Mouse (Mus musculus) ES-Bruce4 (cell line): ENCODE data around the gene Pde10a.

ENCODE experiments used
- CTCF ChIP-seq: IDR thresholded peaks from one replicate; pipeline ENCODE4 v1.8.1; 2011; ENCODE audit warnings: low read depth, low read length
- EP300 ChIP-seq: IDR thresholded peaks from 2 replicates; pipeline ENCODE4 v1.6.1; 2011; ENCODE audit warnings: low read depth, low read length; ENCODE audit not compliant: insufficient read depth

- TF ChIP-seq CTCF (no peak), EP300 (no peak)
Observed at GRCm38 (mm10) chr17:8974423-8974822, 449.3 kb downstream of the Pde10a start.
